Mouse (Mus musculus): ENCODE results near the gene Cdon.

The Cdon gene

DNA sequence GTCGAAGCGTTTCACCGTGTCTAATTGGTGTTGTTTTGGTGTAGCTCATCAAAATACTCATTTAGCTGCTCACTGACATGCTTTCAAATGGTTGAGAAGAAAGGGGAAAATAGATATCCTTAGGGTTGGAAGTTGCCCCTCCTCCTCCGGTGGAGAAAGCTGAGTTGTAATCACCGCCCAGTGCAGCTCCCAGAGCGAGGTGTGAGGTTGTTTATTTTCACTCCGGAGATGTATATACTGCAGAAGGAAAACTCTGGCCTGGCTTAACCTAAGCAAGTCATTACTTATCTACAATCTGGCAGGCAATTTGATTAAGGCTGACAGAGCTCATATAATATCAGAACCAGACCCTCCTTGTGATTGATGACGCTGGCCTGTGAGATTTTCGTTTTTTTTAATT, 14.6 kb downstream of the Cdon start:
- DNase-seq (ENCODE audit: low spot score in 2 of 2): no peak

DNA sequence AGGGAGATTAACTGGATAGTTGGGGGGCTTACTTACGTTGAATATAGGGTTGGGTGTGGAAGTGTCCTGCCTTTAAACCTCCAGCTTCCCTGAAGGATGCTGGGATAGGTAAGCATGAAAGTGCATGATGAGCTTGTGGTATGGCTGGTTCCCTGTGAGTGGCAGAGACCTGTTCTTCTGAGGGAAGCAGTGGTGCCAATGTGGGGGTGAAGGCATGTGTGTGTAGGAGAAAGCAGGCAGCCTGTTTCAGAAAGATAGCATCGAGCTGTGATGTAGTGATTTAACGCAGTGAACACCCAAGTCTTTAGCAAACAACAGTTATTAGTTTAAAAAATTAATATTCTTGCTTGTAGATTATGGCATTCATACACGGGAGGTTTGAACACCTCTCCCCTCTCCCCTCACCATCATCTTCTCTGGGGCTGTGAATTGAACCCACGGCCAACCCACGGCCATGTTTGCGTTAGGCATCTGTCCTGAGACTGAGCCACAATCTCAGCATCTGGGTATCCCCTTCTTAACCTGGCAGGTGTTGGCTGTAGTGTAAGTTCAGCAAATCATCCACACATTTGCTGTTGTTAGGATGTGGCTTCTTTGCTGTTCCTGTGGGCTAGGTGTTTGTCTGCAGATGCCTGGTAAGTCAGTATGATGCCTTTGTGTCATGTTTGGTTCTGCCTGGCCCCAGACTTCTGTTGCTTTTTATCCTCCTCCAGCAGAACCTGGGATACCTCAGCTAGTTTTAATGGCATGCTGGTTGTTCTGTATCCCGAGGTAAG, 17.5 kb downstream of the Cdon start:
- no peak for DNase-seq (ENCODE audit: low spot score in 2 of 2)

DNA sequence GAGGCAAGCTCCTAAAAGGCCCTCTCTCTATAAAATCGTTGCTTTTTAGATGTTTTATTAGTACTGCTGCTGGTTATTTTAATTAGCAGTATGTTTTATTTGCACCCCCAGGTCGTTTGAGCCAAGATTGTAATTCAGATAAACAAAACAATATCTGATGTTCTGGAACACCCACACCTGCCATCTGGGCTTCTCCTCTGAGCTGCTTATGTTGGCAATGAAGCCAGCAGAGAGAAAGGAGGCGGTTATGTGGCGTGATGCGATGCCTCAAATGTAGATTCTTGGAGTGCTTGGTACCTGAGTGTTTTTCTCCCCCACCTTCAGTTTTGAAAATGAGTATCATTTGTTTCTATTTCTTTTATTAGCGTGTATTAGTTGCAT, 18.1 kb downstream of the Cdon start:
- no peak for DNase-seq (ENCODE audit: low spot score in 2 of 2)

DNA sequence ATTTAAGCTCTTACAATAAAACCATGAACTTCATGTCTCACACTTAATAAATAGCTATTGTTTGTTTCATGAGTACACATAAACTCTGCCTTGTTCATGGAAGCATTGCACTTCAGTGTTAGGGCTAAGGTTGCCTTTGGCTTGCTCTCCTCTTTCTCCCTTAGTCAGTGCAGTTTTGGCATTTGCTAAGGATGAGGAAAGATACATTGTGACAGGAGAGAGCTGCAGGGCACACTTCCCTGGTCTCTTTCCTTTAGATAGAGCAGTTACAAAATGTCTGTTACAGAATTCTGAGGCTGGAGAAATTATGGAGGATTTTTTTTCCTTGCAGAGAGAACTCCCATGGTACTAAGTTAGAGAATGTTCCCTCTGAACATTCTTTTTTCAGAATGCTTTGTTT, 18.8 kb downstream of the Cdon start:
- DNase-seq (ENCODE audit: low spot score in 2 of 2): no peak

DNA sequence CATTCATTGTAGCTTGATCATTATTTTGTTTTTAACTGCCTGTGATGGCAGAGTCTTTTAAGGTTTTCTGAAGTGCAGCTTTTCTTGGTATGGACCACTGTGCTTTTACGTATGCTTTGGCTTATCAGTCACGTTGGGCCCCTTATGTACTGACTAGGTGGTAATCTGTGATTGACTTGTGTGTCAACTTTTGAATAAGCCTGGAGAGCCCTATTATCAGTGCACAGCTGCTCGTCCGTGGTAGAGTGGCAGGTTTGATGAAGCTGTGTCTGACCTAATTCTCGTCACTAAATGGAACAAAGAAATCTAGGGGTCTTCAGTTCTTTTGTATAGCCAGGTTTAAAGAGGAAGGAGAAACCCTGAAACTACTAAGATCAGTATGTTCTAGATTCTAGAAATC, 21.5 kb downstream of the Cdon start:
- DNase-seq (ENCODE audit: low spot score in 2 of 2): no peak

DNA sequence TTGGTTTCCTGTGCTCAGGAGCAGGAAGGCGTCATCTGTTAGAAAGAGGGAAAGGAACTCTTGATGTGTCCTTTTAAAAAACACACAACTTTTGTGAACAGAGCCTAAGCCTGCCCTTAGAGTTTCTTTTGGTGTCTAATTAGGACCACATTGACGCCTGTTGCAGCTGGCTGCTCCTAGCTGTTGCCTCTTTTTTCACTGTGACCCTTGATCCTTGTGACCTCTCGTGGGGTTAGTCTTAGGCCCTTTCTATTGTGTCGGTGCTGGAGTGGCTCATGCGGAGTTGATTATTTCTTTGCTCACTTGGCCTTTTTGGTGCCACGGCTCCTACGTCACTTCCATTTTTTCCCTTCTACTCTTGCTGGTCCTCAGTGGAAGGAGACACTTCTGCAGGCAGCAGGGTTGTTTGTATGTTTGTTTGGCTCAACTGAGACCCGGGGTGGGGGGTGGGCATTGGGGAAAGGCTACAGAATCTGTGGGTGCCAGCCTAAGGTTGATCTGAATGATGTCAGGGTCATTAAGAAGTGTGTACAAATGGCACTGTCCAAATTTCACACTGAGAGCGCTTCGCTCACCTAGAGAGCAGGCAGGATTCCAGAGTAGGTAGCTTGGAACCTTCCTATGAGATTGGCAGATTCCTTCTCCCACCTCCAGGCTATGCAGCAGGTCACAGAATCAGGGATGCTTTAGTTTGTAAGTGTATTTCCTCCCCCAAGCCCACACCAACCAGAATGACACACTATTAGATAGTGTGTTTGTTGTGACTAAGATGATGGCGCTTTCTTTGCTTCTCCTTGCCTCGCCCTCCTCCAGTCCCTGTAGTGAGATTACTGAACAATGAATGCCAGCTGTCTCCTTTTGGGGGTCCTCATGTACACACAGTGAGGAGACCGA, 22.9 kb downstream of the Cdon start:
- no peak for DNase-seq (ENCODE audit: low spot score in 2 of 2)

DNA sequence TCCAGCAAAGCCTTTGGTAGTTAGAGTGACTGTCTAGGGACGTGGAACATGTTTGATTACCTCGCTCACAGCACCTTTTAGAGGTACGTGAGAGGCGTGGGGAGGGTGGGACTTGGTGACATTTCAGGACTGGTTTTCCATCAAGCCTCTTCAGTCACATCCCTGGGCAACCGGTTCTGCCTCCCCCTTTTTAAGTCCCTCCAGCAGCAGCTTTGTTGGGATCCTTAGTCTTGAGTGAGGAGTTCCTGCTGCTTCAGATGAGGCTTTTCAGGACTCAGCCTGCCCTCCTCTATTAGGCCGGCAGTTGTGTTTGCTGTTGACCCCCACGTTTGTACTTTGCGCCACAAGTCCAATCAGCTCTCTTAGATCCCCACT, 23.6 kb downstream of the Cdon start:
- DNase-seq (ENCODE audit: low spot score in 2 of 2): no peak

DNA sequence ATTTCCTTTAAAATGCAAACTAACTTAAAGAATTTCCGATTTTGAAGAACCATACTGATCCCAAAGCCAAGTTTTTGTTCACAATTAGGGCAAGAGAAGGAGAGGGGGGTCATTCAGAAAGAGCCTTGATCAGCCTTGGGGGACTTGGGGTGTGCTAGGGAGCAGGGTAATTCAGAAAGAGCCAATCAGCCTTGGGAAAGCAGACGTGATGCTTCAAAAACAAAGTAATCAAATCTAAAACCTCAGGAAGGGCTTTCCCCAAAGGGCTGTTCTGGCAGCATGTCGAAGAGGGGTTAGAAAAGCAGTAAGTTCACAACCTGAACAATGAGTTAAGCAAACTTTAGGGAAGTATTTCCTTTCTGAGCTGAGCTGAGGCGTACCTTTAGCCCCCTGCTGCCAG, 26.0 kb downstream of the Cdon start:
- DNase-seq (ENCODE audit: low spot score in 2 of 2): no peak

DNA sequence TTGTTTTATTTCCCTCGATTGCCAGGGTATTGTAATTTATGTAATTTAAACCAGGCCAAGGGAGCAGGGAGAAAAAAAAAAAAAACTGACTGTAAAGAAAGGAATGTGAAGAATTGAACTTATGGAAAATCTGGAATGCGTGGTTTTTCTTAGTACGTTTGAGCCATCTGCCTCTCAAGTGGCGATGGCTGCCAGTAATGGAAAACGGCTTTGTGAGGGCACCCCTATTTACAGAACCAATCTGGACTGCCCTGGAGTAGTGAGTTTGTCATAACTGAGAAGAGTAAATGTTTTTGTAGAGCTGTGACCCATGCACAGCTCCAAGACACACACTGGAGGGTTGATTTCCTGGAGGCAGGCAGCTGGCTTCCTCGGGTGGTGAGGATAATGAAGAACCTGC, 32.4 kb downstream of the Cdon start:
- no peak for DNase-seq (ENCODE audit: low spot score in 2 of 2)

DNA sequence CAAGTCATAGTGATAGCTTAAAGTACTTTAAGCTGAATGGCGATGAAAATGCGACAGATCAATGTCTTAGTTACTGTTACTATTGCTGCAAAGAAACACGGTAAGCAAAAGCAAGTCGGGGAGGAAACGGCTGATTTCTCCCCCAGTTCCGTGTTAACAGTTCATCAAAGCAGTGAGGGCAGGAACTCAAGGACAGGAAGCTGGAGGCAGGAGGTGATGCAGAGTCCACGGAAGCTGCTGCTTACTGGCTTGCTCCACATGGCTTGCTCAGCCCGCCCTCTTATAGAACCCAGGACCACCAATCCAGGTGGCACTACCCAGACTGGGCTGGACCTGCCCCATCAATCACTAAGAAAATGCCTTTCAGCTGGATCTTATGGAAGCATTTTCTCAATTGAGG, 38.7 kb downstream of the Cdon start:
- DNase-seq (ENCODE audit: low spot score in 2 of 2): no peak

DNA sequence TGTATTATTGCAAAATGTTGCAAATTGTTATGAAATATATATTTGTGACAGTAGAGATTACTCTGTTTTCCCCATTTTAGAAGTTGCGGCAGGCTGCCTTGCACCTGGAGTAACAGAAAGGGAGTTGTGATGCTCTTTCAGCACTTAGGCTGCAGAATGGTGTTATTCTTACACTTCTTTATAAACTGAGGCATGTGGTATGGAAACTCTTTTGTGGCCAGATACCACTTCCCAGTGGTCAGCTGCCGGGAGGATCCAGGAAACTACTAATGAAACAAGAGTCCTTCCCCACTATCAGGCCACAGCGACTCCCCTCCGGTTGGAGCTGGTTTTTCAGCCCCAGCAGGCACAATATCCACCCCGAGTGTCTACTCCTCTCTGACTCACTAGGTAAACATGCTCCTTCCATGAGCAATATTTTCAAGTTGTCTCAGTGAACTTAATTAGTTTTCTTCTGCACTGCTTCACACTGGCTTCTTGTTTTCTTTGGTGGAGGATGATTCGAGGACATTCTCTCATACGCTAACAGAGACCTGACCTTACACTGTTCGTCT, 46.4 kb downstream of the Cdon start:
- DNase-seq (ENCODE audit: low spot score in 2 of 2): no peak

DNA sequence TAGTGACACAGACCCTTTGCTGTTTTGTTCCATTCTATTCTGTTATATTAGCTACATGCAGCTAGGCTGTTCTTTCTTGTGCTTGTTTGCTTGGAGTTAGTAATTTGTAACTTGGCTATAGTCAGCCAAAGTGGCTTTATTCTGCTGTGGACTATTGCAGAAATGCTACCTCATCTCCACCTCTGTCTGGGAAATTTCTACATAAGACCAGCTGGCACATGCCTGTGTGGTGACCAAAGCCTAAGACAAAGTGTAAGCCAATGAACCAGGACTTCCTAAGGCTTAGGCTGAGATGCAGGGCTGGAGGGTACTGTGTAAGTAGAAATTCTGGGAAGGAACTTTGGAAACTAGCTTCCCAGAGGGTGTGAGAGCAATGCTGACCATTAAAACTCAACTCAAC, 48.0 kb downstream of the Cdon start:
- DNase-seq (ENCODE audit: low spot score in 2 of 2): no peak

DNA sequence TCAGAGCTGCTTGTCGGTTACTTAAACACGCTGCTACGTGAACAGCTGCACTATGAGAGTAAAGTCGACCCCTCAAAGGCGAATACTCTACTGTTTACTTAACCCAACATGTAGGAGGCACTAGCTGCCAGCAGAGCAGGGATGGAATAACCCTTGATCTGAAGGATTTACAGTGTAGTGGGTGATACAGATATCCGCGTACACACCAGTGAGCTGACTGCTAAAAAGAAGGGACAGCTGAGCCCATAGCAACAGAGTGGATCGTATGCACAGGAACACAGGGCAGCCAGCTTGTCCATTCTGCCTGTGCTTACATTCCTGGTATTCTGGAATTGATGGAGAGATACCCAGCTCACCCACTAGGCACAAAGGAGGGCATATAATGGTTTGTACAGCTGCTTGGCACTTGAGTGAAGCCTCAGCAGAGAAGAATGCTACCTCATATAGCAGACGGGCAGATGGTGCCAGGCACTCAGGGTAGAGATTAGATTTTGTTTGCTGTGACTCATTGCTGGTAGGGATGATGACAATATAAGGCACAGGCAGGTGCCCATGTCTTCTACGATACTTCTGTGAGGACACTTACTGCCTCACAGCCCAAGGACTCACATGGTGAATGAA, 53.3 kb downstream of the Cdon start:
- DNase-seq (ENCODE audit: low spot score in 2 of 2): no peak

DNA sequence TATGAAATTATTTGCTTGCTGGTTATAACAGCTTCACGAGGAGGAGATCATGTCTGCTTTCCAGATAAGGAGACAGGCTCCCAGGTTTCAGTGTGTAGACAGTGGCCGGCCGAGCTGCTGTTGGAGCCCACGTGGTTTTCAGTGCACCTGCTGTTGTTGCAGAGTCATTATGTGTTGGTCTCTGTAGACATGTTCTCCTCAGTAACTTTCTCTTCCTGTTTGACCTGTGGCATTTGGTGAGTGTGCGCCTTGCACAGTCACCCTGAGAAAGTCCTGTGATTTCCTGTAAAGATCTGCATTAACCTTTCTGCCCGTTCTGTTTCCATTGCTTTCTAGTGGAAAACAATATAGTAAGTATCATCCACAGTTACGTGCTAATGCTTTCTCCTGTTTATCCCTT, 54.5 kb downstream of the Cdon start:
- no peak for DNase-seq (ENCODE audit: low spot score in 2 of 2)

DNA sequence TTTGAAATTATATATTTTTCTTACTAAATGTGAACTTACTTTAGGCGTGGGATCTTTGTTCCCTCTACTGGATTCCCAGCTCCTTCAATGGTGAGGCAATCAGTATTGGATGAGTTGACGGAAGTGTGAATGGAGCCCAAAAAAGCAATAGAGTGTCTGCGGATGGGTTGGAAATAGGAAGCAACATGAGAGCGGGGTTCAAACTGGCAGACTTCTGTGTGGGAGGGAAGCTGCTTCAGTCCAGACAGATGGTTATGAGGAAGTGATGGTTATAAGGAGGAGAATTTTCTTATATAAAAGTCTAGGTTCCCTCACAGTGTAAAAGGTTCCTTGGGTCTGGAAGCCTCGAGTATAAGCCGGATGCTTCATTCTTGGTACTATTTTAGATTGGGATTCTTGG, 58.5 kb downstream of the Cdon start:
- no peak for DNase-seq (ENCODE audit: low spot score in 2 of 2)

DNA sequence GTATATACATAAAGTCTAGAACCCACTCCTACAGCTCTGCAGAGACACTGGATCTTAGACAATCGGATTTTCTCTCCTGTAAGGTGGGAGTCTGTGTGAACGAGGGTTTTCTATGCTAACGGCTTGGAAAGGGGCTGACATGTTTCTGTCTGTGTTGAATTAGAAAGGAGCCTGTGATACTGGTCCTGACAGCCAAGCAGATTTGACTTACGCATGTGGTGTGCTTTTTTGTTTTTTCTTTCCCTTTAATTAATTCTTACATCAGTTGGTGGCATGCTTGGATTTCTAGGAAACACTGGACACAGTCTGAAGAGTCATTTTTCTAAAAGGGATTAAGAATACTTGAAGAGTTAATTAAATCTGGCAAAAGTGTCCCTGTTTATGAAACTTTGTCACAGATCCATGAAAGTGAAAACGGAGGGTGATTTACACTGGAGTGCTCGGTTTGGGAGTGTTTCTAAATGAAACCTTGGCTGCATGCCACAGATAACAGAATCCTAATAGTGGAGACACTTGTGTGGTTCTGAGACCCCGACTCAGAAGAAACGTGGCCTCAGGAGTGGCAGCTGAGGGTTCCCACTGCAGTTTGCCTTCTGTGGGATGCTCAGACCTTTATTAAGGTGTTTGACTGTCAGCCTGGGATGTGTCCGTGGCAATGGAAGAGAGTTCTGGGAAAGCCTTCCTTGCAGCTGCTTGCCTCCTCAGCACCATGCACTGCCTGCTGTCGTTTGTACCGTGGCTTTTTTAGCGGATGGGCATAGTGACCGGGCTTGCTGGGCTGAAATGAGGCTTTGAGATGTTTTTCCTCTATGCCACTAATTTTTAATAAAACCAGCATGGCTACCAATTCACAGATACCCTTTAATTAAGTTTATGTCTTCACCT, 61.3 kb downstream of the Cdon start:
- DNase-seq (ENCODE audit: low spot score in 2 of 2): no peak

DNA sequence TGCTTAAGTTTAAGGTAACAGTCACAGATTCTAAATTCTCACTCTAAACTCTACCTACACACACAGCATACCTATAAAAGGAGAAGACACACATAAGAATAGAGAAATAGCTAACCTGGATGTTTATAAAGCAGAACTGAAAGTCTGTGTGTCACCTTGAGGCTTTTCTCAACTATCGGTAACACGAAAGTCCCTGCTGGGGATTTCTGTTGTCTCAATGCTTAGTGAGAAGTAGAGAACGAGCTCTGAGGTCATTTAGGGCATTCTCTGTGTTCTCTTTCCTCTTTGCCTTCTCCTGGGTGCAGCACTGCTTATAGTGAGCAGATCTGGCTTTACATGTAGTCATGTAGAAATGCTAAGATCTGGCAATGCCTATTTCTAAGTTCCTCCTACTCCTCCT, 63.0 kb downstream of the Cdon start:
- DNase-seq (ENCODE audit: low spot score in 2 of 2): no peak

DNA sequence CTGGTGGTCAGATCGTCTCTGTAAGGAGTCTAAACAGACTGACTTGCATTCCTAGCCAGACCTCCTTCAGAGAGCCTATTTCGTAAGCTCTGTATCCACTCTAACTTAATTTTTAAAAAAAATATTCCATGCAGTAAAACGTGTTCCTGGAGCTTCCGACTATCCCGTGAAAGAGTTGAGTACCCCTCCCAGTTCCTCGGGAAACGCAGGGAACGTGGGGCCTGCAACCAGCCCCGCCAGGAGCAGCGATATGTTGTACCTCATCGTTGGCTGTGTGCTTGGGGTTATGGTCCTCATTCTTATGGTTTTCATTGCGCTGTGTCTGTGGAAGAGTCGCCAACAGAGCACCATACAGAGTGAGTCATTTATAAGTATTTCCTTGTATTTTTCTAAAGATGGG, 65.7 kb downstream of the Cdon start:
- no peak for DNase-seq (ENCODE audit: low spot score in 2 of 2)

DNA sequence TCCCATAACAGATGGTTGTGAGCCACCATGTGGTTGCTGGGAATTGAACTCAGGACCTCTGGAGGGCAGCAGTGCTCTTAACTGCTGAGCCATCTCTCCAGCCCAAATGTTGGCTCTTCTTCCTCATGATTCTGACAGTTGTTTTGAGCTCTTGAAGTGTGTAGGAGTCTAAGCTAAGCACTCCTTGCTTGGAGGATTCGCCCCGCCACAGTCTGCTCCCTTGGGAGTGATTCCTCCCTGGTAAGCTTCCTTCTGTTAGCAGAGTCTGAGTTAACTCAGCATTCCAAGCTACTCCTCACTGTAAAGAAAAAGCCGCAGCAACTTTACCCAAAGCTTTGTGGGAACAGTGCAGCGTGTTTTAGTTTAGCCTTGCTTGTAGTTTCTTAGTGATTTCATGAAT, 67.6 kb downstream of the Cdon start:
- no peak for DNase-seq (ENCODE audit: low spot score in 2 of 2)

DNA sequence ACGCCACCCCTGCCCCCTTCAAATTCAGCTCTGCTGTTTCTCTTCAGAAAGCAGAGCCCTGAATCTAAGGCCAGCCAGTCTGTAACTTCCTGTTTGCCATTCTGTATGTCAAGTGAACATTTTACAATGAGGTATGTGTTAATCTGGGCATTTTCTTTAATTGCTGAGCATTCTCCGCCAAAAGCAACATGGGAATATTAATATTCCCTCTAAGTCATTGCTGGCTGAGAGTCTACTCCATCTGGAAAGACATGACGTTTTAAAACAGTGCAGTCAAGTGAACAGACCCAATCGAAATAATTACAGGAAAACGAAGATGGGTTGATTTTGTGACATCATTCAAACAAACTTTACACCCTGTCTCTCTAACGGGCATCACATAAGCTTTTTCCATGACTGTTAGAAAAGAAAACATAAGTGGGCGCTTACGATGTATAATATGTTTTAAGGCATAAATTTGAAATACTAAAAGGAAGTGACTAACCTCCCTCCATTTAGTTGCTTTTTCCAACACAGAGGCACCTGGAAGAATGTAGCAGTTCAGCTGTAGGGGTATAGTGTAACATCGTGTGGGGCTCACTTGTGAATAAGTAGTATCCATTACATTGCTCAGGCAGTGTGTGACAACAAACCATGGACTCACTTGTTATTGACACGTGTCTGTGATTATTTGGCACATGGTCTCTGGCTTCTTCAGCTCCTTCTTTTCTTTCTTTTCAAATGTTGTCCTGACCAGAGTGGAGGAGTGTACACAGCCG, 70.4 kb downstream of the Cdon start:
- DNase-seq (ENCODE audit: low spot score in 2 of 2): no peak

Data from frontal cortex, postnatal 10 days (tissue).